Mouse (Mus musculus) left cerebral cortex, postnatal 36 days (tissue): Measurements from ENCODE around the gene Bco2. TPM values are rescaled to one million over a fixed set of nuclear protein-coding genes. Genes with fewer than 3 reads are reported as not detected.

Source experiments
- DNase-seq, 2 experiments: peaks; one replicate each; pipeline ENCODE4 v3.0.0; 2021 to 2022; ENCODE audit warnings: low spot score in 2 of 2, mixed read lengths in 1 of 2
- intact Hi-C: fragments of 180-260 bp; cut with DNase I; formaldehyde crosslinking; loops from one replicate; pipeline ENCODE4 v1.15.1; 2025
- total RNA-seq, 2 experiments: library from RNA; stranded (reverse); gene quantifications; 2 replicates each; pipeline ENCODE4 v1.2.3; 2021

Bco2 gene
- total RNA-seq, 2 experiments from 2014 or later, result 2.7 to 3.1 TPM

GRCm38 (mm10) chr9:50485521-50485920, 69.5 kb downstream of the Bco2 start:
- no peak for DNase-seq
- intact Hi-C loops, result no loop called here

Other genes starting within 250 kb of the Bco2 start
- gene Rpl10-ps3, start 210.2 kb downstream of the Bco2 start, total RNA-seq, result 100 to 1,000 TPM; 312 to 315 TPM
- not detected for gene Plet1, start 60.7 kb downstream of the Bco2 start, total RNA-seq
- gene Pts, start 26.5 kb downstream of the Bco2 start, total RNA-seq, result 10 to 100 TPM; 33.4 to 34.0 TPM
- 10 to 100 TPM; 24.7 to 26.7 TPM for gene Il18, start 354 bp downstream of the Bco2 start, total RNA-seq
- gene Tex12, start 6.1 kb upstream of the Bco2 start, total RNA-seq, result not detected
- gene Sdhd, start 48.6 kb upstream of the Bco2 start, total RNA-seq, result 100 to 1,000 TPM; 105 to 110 TPM
- 100 to 1,000 TPM; 218 to 255 TPM for gene Timm8b, start 48.7 kb upstream of the Bco2 start, total RNA-seq
- 1 to 10 TPM; 3.1 to 3.7 TPM for gene Pih1d2, start 62.1 kb upstream of the Bco2 start, total RNA-seq
- 10 to 100 TPM; 23.0 to 25.3 TPM for gene Nkapd1, start 62.3 kb upstream of the Bco2 start, total RNA-seq
- 100 to 1,000 TPM; 116 to 117 TPM for gene Dlat, start 104.6 kb upstream of the Bco2 start, total RNA-seq
- 10 to 100 TPM; 79.6 to 82.8 TPM for gene Dixdc1, start 184.3 kb upstream of the Bco2 start, total RNA-seq
- 1 to 10 TPM; 2.4 to 3.2 TPM for gene 2310030G06Rik, start 191.4 kb upstream of the Bco2 start, total RNA-seq
- 100 to 1,000 TPM; 151 to 182 TPM for gene Cryab, start 196.1 kb upstream of the Bco2 start, total RNA-seq
- gene Hspb2, start 197.2 kb upstream of the Bco2 start, total RNA-seq, result 1 to 10 TPM; 1.2 to 2.4 TPM
- gene Fdxacb1, start 213.1 kb upstream of the Bco2 start, total RNA-seq, result 1 to 10 TPM; 4.4 to 6.0 TPM
- 10 to 100 TPM; 24.3 to 26.0 TPM for gene Alg9, start 219.8 kb upstream of the Bco2 start, total RNA-seq
- 10 to 100 TPM; 35.2 to 37.2 TPM for gene 1110032A03Rik, start 220.3 kb upstream of the Bco2 start, total RNA-seq